Mouse (Mus musculus): ENCODE results near the gene Samd8. TPM values are rescaled to one million over a fixed set of nuclear protein-coding genes. Genes with fewer than 3 reads are reported as not detected.

Gene Samd8
- polyA plus RNA-seq, 1 experiment = 4.4 TPM

GRCm38 (mm10) chr14:21711231-21711630 lies 39.1 kb upstream of the Samd8 start:
- no peak overlapping the region for H3K27ac ChIP-seq (ENCODE audit: insufficient read depth, low read length)
- no peaks in the 10 kb centered on the region for H3K36me3 ChIP-seq (ENCODE audit: control insufficient read depth, insufficient read depth, low read length)
- no peak overlapping the region for H3K4me3 ChIP-seq (ENCODE audit: extremely low read depth, insufficient read depth, insufficient read length)
- H3K4me1 ChIP-seq (ENCODE audit: control insufficient read depth, insufficient read depth, insufficient read length) = no peaks in the 10 kb centered on the region
- WGBS = 84% methylated on average over 2 of the region's 2 CpGs
- no peak for DNase-seq (ENCODE audit: low read depth in 1 of 2, low spot score in 2 of 2)
- H3K27me3 ChIP-seq (ENCODE audit: control insufficient read depth, insufficient read depth, low read length) = no peaks in the 10 kb centered on the region
- no peak for TF ChIP-seq CTCF (IDR thresholded peaks at IDR 0.05; ENCODE audit: extremely low read depth, insufficient read depth, insufficient read length, insufficient replicate concordance)
- no peak for TF ChIP-seq POLR2A (IDR thresholded peaks at IDR 0.05; ENCODE audit: low read depth, low read length)

GRCm38 (mm10) chr14:21714486-21714885 lies 35.8 kb upstream of the Samd8 start, which contains the start of gene Dupd1:
Gene Dupd1 (minus strand): TSS chr14:21714576.
- 78% methylated on average over 5 of the region's 5 CpGs for WGBS

GRCm38 (mm10) chr14:21719646-21720383 lies 30.5 kb upstream of the Samd8 start:
- TF ChIP-seq CTCF (IDR thresholded peaks at IDR 0.05; ENCODE audit: extremely low read depth, insufficient read depth, insufficient read length, insufficient replicate concordance) (no peak), POLR2A (IDR thresholded peaks at IDR 0.05; ENCODE audit: low read depth, low read length) (no peak)
- Histone ChIP-seq H3K27me3 (ENCODE audit: control insufficient read depth, insufficient read depth, low read length) (no peaks in the 10 kb centered on the region), H3K36me3 (ENCODE audit: control insufficient read depth, insufficient read depth, low read length) (no peaks in the 10 kb centered on the region), H3K27ac (ENCODE audit: insufficient read depth, low read length) (no peak overlapping the region), H3K4me1 (ENCODE audit: control insufficient read depth, insufficient read depth, insufficient read length) (no peaks in the 10 kb centered on the region), H3K4me3 (ENCODE audit: extremely low read depth, insufficient read depth, insufficient read length) (no peak overlapping the region)
- no peak for DNase-seq (ENCODE audit: low read depth in 1 of 2, low spot score in 2 of 2)
- WGBS = 90% methylated on average over 17 of the region's 17 CpGs

More at GRCm38 (mm10) chr14:21714486-21714885, 35.8 kb upstream of the Samd8 start, which contains the start of gene Dupd1:
- no peaks in the 10 kb centered on the region for H3K4me1 ChIP-seq (ENCODE audit: control insufficient read depth, insufficient read depth, insufficient read length)
- no peak for TF ChIP-seq POLR2A (IDR thresholded peaks at IDR 0.05; ENCODE audit: low read depth, low read length)
- TF ChIP-seq CTCF (IDR thresholded peaks at IDR 0.05; ENCODE audit: extremely low read depth, insufficient read depth, insufficient read length, insufficient replicate concordance) = no peak
- H3K4me3 ChIP-seq (ENCODE audit: extremely low read depth, insufficient read depth, insufficient read length) = no peak within 1 kb of the TSS
- no peak for DNase-seq (ENCODE audit: low read depth in 1 of 2, low spot score in 2 of 2)
- H3K36me3 ChIP-seq (ENCODE audit: control insufficient read depth, insufficient read depth, low read length) = no peaks in the 10 kb centered on the region
- no peak within 1 kb of the TSS for H3K27ac ChIP-seq (ENCODE audit: insufficient read depth, low read length)
- no peaks in the 10 kb centered on the region for H3K27me3 ChIP-seq (ENCODE audit: control insufficient read depth, insufficient read depth, low read length)

- Histone ChIP-seq H3K36me3 (ENCODE audit: control insufficient read depth, insufficient read depth, low read length) (no peaks in the 10 kb centered on the region), H3K4me1 (ENCODE audit: control insufficient read depth, insufficient read depth, insufficient read length) (no peaks in the 10 kb centered on the region), H3K27me3 (ENCODE audit: control insufficient read depth, insufficient read depth, low read length) (no peaks in the 10 kb centered on the region), H3K4me3 (ENCODE audit: extremely low read depth, insufficient read depth, insufficient read length) (no peak overlapping the region), H3K27ac (ENCODE audit: insufficient read depth, low read length) (no peak overlapping the region)
- DNase-seq (ENCODE audit: low read depth in 1 of 2, low spot score in 2 of 2) = no peak
- WGBS = 85% methylated on average over 4 of the region's 4 CpGs
- TF ChIP-seq POLR2A (IDR thresholded peaks at IDR 0.05; ENCODE audit: low read depth, low read length) = no peak
- no peak for TF ChIP-seq CTCF (IDR thresholded peaks at IDR 0.05; ENCODE audit: extremely low read depth, insufficient read depth, insufficient read length, insufficient replicate concordance)
Observed at GRCm38 (mm10) chr14:21720430-21721205, 29.7 kb upstream of the Samd8 start.

- no peak for DNase-seq (ENCODE audit: low read depth in 1 of 2, low spot score in 2 of 2)
- 91% methylated on average over 8 of the region's 8 CpGs for WGBS
- H3K4me1 ChIP-seq (ENCODE audit: control insufficient read depth, insufficient read depth, insufficient read length) = no peaks in the 10 kb centered on the region
- H3K36me3 ChIP-seq (ENCODE audit: control insufficient read depth, insufficient read depth, low read length) = no peaks in the 10 kb centered on the region
- TF ChIP-seq POLR2A (IDR thresholded peaks at IDR 0.05; ENCODE audit: low read depth, low read length) (no peak), CTCF (IDR thresholded peaks at IDR 0.05; ENCODE audit: extremely low read depth, insufficient read depth, insufficient read length, insufficient replicate concordance) (no peak)
- no peaks in the 10 kb centered on the region for H3K27me3 ChIP-seq (ENCODE audit: control insufficient read depth, insufficient read depth, low read length)
- no peak overlapping the region for H3K4me3 ChIP-seq (ENCODE audit: extremely low read depth, insufficient read depth, insufficient read length)
- H3K27ac ChIP-seq (ENCODE audit: insufficient read depth, low read length) = no peak overlapping the region
Observed at GRCm38 (mm10) chr14:21722021-21722698, 28.2 kb upstream of the Samd8 start.

GRCm38 (mm10) chr14:21729031-21729732 lies 21.1 kb upstream of the Samd8 start:
- H3K27ac ChIP-seq (ENCODE audit: insufficient read depth, low read length) = no peak overlapping the region
- no peaks in the 10 kb centered on the region for H3K27me3 ChIP-seq (ENCODE audit: control insufficient read depth, insufficient read depth, low read length)
- TF ChIP-seq CTCF (IDR thresholded peaks at IDR 0.05; ENCODE audit: extremely low read depth, insufficient read depth, insufficient read length, insufficient replicate concordance) (no peak), POLR2A (IDR thresholded peaks at IDR 0.05; ENCODE audit: low read depth, low read length) (no peak)
- 67% methylated on average over 6 of the region's 6 CpGs for WGBS
- H3K36me3 ChIP-seq (ENCODE audit: control insufficient read depth, insufficient read depth, low read length) = no peaks in the 10 kb centered on the region
- no peaks in the 10 kb centered on the region for H3K4me1 ChIP-seq (ENCODE audit: control insufficient read depth, insufficient read depth, insufficient read length)
- DNase-seq (ENCODE audit: low read depth in 1 of 2, low spot score in 2 of 2) = no peak
- H3K4me3 ChIP-seq (ENCODE audit: extremely low read depth, insufficient read depth, insufficient read length) = no peak overlapping the region
